Mouse (Mus musculus) ES-E14 (cell line): ENCODE results near the gene Cmah. TPM values are rescaled to one million over a fixed set of nuclear protein-coding genes. Genes with fewer than 3 reads are reported as not detected.
"Not testable (repeated sequence)": the region's sequence is repeated elsewhere in the genome, so short reads cannot be mapped to it uniquely, and the experiment has no call there.

Source experiments
- DNase-seq: peaks from one replicate; pipeline ENCODE4 v3.0.0-alpha.2; 2013; ENCODE audit warnings: low read depth, low spot score
- H3K27ac ChIP-seq: 2 replicates; pipeline ENCODE4 v1.5.1; 2012; ENCODE audit warnings: low read depth, mild to moderate bottlenecking, low read length, moderate library complexity, mixed read lengths; ENCODE audit not compliant: poor library complexity, insufficient read depth, severe bottlenecking
- H3K36me3 ChIP-seq: 2 replicates; pipeline ENCODE4 v1.6.1; 2012; ENCODE audit warnings: mild to moderate bottlenecking, low read length, moderate library complexity, mixed read lengths; ENCODE audit not compliant: control insufficient read depth, poor library complexity, insufficient read depth, severe bottlenecking
- H3K4me1 ChIP-seq, 2 experiments: fragments of 150-350 bp in 1 of 2; sonication (generic) in 1 of 2; 2 replicates each; pipeline ENCODE4 v1.6.1; 2012; ENCODE audit warnings: low read length in 2 of 2, mild to moderate bottlenecking in 1 of 2, mixed read lengths in 1 of 2; ENCODE audit not compliant: control insufficient read depth in 2 of 2, insufficient read depth in 2 of 2, poor library complexity in 1 of 2
- H3K4me3 ChIP-seq, 2 experiments: fragments of 150-350 bp in 1 of 2; sonication (generic) in 1 of 2; 2 replicates each; pipeline ENCODE4 v1.5.1; 2012; ENCODE audit warnings: low read length in 2 of 2, low read depth in 1 of 2, mild to moderate bottlenecking in 1 of 2, mixed read lengths in 1 of 2; ENCODE audit not compliant: insufficient read depth in 1 of 2, poor library complexity in 1 of 2, severe bottlenecking in 1 of 2
- H3K9ac ChIP-seq: 2 replicates; pipeline ENCODE4 v1.6.1; 2012; ENCODE audit warnings: low read depth, mild to moderate bottlenecking, low read length, mixed read lengths; ENCODE audit not compliant: poor library complexity, insufficient read depth, severe bottlenecking
- H3K9me3 ChIP-seq: fragments of 150-350 bp; sonication (generic); 2 replicates; pipeline ENCODE4 v1.6.1; 2012; ENCODE audit warnings: low read depth, mild to moderate bottlenecking, low read length; ENCODE audit not compliant: control insufficient read depth, insufficient read depth
- CHD2 ChIP-seq: IDR thresholded peaks from 2 replicates; pipeline ENCODE4 v1.6.1; 2014; ENCODE audit warnings: mild to moderate bottlenecking, low read depth, low read length, inconsistent platforms
- HCFC1 ChIP-seq: IDR thresholded peaks from 2 replicates; pipeline ENCODE4 v1.6.1; 2012; ENCODE audit warnings: low read length, inconsistent platforms, borderline replicate concordance; ENCODE audit not compliant: insufficient read depth
- MAFK ChIP-seq: IDR thresholded peaks from 2 replicates; pipeline ENCODE4 v1.6.1; 2014; ENCODE audit warnings: mild to moderate bottlenecking, low read depth, low read length, inconsistent platforms; ENCODE audit not compliant: insufficient read depth
- ZC3H11A ChIP-seq: IDR thresholded peaks from 2 replicates; pipeline ENCODE4 v1.6.1; 2012; ENCODE audit warnings: low read depth, mild to moderate bottlenecking, inconsistent platforms, low read length, borderline replicate concordance
- ZNF384 ChIP-seq: IDR thresholded peaks from 2 replicates; pipeline ENCODE4 v1.6.1; 2012; ENCODE audit warnings: low read depth, low read length, inconsistent platforms
- in situ Hi-C, 2 experiments: fragments of 600-800 bp; cut with MboI; formaldehyde crosslinking; loops; one replicate each; pipeline ENCODE4 v1.15.1; 2025; ENCODE audit warnings: low sequenced_read_pairs in 2 of 2, inconsistent platforms in 1 of 2; ENCODE audit not compliant: unreplicated experiment in 2 of 2
- total RNA-seq: library from RNA; depleted of rRNA; stranded (reverse); fragments of 300-350 nt; gene quantifications from 2 replicates; pipeline ENCODE4 v1.2.3, GENCODE M21; 2012

Cmah gene
- total RNA-seq, 1 experiment = 0.18 TPM

GRCm38 (mm10) chr13:24392655-24393054 is 65.5 kb downstream of the Cmah start:
- H3K36me3 ChIP-seq = no peaks in the 10 kb centered on the region
- no peak for TF ChIP-seq HCFC1
- TF ChIP-seq MAFK = no peak
- no peak for TF ChIP-seq ZNF384
- no peak for TF ChIP-seq ZC3H11A
- TF ChIP-seq CHD2 = no peak
- H3K27ac ChIP-seq = no peak overlapping the region
- DNase-seq = no peak
- in situ Hi-C loops = no loop called here
- H3K4me3 ChIP-seq = no peak overlapping the region
- H3K9me3 ChIP-seq = no peaks in the 10 kb centered on the region
- H3K9ac ChIP-seq = no peak overlapping the region
- H3K4me1 ChIP-seq = no peaks in the 10 kb centered on the region

- Histone ChIP-seq H3K4me1 (no peaks in the 10 kb centered on the region), H3K27ac (no peak overlapping the region), H3K36me3 (no peaks in the 10 kb centered on the region), H3K4me3 (no peak overlapping the region), H3K9ac (no peak overlapping the region), H3K9me3 (no peaks in the 10 kb centered on the region)
- in situ Hi-C loops = no loop called here
- TF ChIP-seq HCFC1 (no peak), MAFK (no peak), ZNF384 (no peak), ZC3H11A (no peak), CHD2 (no peak)
- DNase-seq = no peak
These were observed 65.9 kb downstream of the Cmah start for GRCm38 (mm10) chr13:24393055-24393454.

DNA sequence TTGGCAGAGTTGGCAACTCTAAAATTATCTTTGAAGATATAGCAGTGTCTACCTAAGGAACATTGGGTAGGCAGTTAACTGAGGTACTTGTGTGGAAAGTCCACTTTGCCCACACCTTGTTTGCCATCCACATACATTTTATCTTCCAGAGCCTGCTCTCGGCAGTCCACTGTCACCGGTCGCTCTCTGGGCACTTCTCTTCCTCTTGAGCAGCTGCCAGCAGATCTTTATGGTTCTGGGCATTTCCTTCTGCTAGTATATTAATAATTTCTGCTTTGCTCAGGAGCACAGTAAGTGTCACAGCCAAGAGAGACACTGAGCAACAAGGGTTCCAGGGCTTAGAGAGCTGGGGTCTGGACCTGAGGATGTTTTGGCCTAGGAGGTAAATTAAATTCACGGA is 68.6 kb downstream of the Cmah start:
- H3K36me3 ChIP-seq = no peaks in the 10 kb centered on the region
- in situ Hi-C loops = no loop called here
- no peak for TF ChIP-seq MAFK
- no peak for TF ChIP-seq ZNF384
- no peak for TF ChIP-seq ZC3H11A
- TF ChIP-seq CHD2 = no peak
- TF ChIP-seq HCFC1 = no peak
- no peak overlapping the region for H3K27ac ChIP-seq
- no peak overlapping the region for H3K4me3 ChIP-seq
- no peak overlapping the region for H3K9ac ChIP-seq
- H3K4me1 ChIP-seq = no peaks in the 10 kb centered on the region
- H3K9me3 ChIP-seq = no peaks in the 10 kb centered on the region
- no peak for DNase-seq

- no peak for DNase-seq
- Histone ChIP-seq H3K36me3 (no peaks in the 10 kb centered on the region), H3K4me3 (no peak overlapping the region), H3K9ac (no peak overlapping the region), H3K4me1 (no peaks in the 10 kb centered on the region), H3K27ac (no peak overlapping the region), H3K9me3 (no peaks in the 10 kb centered on the region)
- no peak for TF ChIP-seq ZNF384
- no peak for TF ChIP-seq HCFC1
- TF ChIP-seq MAFK = no peak
- no peak for TF ChIP-seq ZC3H11A
- no peak for TF ChIP-seq CHD2
- in situ Hi-C loops = no loop called here
These were observed 70.0 kb downstream of the Cmah start for GRCm38 (mm10) chr13:24397181-24397580.

- H3K4me1 ChIP-seq = no peaks in the 10 kb centered on the region
- H3K9ac ChIP-seq = no peak overlapping the region
- no peak overlapping the region for H3K4me3 ChIP-seq
- H3K27ac ChIP-seq = no peak overlapping the region
- H3K36me3 ChIP-seq = no peaks in the 10 kb centered on the region
- in situ Hi-C loops = no loop called here
- no peak for DNase-seq
- TF ChIP-seq ZNF384 (no peak), CHD2 (no peak), ZC3H11A (no peak), HCFC1 (no peak)
- H3K9me3 ChIP-seq = no peaks in the 10 kb centered on the region
These were observed 71.3 kb downstream of the Cmah start for GRCm38 (mm10) chr13:24398488-24398887.

DNA sequence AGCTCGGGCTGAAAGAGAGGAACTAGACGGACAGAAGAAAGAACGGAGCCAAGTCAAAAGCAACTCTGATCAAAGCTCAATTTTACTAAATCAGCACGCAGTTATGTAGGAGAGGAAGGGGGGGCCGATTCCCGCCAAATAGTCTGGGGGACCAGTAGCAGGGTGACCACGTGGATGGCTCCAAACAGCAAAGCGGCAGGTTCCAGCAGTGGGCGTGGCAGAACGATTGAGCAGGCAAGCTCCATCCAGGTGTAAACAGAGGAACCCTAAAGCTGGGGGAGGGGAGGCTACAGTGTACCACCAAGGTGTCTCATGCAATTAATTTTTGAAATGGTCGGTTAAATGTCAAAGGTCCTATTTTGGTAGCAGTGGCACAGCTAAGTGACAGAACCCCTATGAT is 74.6 kb downstream of the Cmah start:
- in situ Hi-C loops, H3K27ac ChIP-seq, H3K4me3 ChIP-seq, H3K4me1 ChIP-seq, H3K36me3 ChIP-seq, H3K9ac ChIP-seq, DNase-seq, H3K9me3 ChIP-seq: not testable (repeated sequence)
